Mouse (Mus musculus) heart, embryonic 12.5 days (tissue): Measurements from ENCODE around the gene Edar. TPM values are rescaled to one million over a fixed set of nuclear protein-coding genes. Genes with fewer than 3 reads are reported as not detected.

Experiments
- polyA plus RNA-seq: library from polyadenylated mRNA; unstranded; fragments of >200 nt; fragmentation: Nextera tagmentation; extraction: Ambion mirVana; gene quantifications from 2 replicates; pipeline ENCODE4 v1.2.1, GENCODE M21; 2016

Gene Edar
- polyA plus RNA-seq, 1 experiment from 2014 or later: not detected

Other genes with a start within 250 kb of the Edar start
- 25.6 and 25.8 TPM in 2 replicates for gene Ranbp2, start 228.7 kb downstream of the Edar start, polyA plus RNA-seq
- 6.7 and 7.2 TPM in 2 replicates for gene Ccdc138, start 177.7 kb downstream of the Edar start, polyA plus RNA-seq
- not detected in 2 replicates for gene Gm17542, start 42.6 kb upstream of the Edar start, polyA plus RNA-seq
- gene Sh3rf3, start 137.7 kb upstream of the Edar start, polyA plus RNA-seq: 0.17 and 0.71 TPM in 2 replicates